Mouse (Mus musculus): ENCODE measurements around the gene Dlg5. TPM values are rescaled to one million over a fixed set of nuclear protein-coding genes. Genes with fewer than 3 reads are reported as not detected.

The Dlg5 gene
- 10 to 100 TPM; 30.9 to 42.0 (median 34.4) TPM for total RNA-seq (2022)

DNA sequence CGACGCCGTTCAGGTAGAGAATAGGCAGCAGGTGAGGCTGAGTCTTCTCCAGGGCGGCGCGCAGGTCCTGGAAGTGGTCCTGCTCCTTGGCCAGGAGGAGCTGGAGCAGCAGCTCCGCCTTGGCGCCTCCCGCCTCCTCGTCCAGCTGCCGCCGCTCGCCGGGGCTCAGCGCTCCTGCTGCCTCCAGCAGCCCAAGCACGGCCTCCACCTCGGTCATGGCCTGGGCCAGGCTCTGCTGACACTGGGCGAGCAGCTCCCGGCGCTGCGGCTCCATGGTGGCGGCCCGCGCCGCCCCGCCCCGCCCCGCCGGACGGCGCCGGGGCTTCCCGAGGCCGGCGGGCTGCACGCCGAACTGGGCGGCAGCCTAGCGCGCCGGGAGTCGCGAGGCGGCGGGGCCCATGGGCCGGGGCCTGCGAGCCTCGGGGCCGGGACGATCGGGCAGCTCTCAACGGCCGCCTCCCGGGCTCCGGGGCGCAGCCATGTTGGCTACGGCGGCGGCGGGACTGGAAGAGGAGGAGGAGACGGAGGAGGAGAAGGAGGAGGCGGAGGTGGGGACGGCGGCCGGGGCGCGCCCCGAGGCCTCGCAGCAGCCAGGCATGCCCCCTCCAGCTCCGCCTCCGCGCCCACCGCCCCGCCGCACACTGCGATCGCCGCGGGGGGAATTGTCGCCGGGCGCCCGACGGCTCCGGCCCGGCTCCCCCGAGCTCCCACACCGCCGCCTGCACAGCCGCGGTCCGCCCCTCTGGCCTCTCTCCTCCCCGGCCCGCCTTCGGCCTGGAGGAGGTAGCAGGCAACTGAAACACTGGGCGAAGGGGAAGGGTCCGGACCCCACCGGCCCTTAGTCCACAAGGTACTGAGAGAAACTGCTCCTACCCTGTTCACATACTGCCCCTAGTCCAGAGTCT, at the start of gene Dlg5:
Gene Dlg5, minus strand, starts transcription at position 744 of the 905 bp plus-strand sequence.
- DNase-seq (ENCODE audit: low spot score in 2 of 2): peak; percentile 37 to 39

DNA sequence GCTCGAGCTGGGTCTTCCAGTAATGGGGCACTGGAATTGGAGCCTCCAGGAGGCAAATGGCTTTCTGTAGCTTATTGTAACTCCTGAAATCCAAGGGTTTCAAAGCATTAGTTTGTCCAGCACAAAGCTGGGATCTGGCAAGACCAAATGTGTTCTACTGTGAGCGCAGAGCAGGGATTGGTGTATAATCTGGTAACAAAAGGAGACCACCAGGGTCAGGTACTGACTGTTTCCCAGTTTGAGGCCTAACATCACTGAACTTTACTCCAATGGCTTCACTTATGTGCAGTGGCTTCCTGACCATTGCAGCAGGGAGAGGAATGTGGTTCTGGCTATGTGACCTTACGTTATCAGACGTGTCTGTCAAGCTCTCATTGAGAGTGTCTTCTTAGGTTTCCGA, 47.9 kb upstream of the Dlg5 start:
- no peak for DNase-seq (ENCODE audit: low spot score in 2 of 2)

DNA sequence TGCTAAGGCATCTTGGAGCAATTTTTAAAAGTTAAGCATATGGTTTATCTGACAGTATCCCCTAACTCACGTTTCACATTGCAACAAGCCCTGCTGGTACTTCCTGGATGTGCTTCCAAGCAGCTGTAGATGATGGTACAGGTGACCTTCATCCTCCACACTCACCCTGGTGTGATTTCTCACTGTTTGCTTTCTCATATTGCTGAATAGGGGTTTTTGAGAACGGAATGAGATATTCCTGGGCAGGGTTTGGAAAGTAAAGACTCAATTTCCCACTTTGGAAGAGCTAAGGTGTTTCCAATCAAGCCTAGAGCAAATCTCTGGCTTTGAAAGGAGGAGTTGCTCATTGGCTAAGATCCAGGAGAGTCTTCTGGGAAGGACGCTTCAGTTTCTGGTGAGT, 47.2 kb upstream of the Dlg5 start, which contains the start of gene E330034G19Rik:
Gene E330034G19Rik, plus strand, starts transcription at position 301 of the 400 bp plus-strand sequence.
- DNase-seq (ENCODE audit: low spot score in 2 of 2): no peak

DNA sequence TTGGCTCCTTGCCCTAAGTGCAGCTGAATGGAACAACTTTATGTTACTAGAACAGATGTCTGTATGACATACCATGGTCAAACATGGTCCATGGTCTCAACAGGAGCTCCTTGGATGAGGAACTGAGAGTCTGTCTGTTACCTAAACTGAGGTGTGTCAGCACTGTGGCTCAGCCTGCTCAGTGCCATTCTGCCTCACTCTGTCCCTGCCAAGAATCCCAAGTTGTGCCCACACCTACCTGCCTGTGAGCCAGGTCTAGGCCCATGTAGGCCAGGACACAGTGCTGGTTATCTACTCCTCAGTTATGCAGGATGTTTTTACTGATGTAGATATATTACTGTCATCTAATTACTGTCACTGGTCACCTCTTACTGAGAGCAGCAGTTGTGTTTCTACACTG, 45.0 kb upstream of the Dlg5 start:
- no peak for DNase-seq (ENCODE audit: low spot score in 2 of 2)

DNA sequence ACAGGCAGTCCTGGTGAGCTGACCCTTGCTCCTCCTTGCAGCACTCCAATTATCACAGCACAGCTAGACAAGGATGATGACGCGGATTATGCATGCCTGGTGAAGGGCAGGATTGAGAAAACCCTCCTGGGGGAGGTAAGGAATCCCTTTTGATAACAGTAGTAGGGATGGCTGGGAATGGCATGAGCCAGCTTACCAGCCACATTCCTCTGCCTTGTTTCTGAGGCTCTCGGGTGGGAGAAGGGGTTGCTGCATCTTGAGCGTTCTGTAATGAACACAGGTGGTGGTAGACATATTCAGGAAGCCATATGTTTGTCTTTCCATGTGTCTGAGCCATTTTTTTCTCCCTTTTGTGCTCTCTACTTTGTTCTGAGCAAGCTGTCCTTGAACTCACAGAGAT, 40.4 kb upstream of the Dlg5 start:
- no peak for DNase-seq (ENCODE audit: low spot score in 2 of 2)

DNA sequence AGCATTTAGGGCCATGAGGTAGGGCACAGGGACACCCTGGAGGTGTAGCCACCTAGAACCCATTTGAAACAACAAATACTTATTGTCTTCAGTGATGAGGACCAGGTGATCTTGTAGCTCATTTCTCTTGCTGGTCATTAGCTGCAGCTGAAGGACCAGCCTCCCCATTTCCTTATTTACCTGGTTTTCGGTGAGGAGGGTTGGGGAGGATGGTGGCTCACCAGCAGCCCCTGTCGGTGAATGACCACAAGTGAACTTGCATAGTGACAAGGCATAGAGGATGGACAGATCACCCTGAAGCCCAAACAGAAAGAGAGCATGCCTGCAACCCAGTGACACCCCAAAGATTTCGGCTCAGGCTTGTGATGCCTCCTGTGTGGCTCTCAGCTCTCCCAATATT, 36.6 kb upstream of the Dlg5 start:
- no peak for DNase-seq (ENCODE audit: low spot score in 2 of 2)

DNA sequence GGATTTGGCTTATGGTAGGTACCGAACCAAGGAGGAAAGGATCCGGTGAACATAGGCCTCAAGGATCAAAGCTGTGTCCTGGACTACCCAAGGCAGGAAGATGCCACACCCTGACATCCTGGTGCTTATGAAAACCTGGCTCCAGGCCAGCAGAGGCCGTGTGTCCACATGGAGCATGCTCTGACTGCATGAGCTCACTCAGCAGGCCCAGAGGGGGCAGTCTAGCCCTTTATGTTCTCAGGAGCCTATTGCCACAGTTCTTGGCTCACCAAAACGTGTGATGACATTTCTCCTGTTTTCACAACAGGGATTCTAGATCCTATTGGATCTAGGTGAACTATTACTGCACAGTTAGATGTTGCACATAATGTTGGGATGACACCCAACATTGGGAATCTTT, 35.6 kb upstream of the Dlg5 start:
- DNase-seq (ENCODE audit: low spot score in 2 of 2): no peak

DNA sequence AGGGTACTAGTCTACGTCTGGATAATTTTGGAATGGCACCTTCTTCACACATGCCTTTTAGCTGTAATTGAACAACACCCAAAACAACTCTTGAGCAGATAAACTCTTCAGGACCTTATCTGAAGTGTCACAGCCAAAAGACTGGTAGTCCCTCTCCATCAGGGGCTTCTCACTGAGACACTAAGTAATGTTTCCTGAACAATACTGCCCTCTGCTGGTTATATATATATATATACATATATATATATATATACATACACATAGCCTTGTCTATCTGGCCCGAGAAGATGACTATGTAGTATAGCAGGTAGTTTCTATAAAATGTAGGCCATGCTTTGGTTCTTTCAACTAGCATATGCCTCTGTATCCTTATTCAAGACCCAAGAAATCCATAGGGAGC, 29.8 kb upstream of the Dlg5 start:
- no peak for DNase-seq (ENCODE audit: low spot score in 2 of 2)

DNA sequence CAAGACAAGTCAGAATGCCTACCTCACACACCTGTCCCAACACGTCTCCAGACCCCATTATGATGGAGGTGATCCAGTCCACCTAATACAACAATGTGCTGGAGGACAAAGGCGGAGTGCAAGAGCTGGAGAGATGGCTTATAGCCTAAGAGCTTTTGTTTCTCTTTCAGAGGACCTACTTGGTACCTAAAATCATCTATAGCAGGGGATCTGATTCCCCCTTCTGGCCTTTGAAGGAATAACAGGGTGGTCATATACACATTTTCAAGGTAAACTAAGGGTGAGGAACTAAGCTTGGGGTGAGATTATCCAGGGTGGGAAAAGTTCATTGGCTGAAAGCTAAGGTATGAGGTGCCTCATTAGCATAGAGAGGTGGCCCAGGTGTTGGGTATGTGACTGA, 27.9 kb upstream of the Dlg5 start:
- DNase-seq (ENCODE audit: low spot score in 2 of 2): no peak

DNA sequence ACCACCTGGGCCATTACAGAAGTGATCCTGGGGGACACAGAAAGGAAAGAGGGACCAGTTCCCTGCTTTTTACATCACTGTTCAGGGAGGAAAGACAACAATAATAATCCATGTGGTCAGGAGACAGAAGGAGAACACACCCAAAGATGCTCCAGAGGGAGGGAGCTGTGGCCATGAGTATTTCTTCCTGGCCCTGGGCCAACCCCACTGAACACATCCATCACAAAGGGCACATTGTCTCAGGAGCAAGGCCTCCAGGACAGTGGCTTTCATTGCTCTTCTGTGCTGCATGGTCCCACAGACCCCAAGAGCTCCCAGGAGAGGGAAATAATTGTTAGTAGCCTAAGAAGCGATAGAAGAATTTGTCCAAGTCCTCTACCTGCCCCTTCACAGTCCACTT, 23.9 kb upstream of the Dlg5 start:
- DNase-seq (ENCODE audit: low spot score in 2 of 2): no peak

DNA sequence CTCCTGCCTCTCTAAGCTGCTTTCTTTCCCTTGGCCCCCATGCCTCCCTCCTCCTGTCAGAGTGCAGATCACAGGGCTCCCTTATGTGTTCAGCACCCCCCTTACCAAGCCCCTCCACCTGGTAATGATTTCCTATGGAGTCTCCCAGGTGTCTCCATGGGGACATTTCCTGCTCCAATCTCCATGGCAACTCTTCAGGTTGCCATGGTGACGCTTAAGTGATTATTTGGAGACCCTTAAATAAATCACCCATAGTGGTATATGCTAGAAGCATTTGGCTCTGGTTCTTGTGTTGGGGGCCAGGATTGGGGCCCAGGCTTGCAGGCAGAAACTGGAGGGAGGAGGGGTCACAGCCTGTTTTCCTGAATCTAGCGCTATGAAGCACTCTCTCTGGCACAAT, 17.2 kb upstream of the Dlg5 start:
- no peak for DNase-seq (ENCODE audit: low spot score in 2 of 2)

DNA sequence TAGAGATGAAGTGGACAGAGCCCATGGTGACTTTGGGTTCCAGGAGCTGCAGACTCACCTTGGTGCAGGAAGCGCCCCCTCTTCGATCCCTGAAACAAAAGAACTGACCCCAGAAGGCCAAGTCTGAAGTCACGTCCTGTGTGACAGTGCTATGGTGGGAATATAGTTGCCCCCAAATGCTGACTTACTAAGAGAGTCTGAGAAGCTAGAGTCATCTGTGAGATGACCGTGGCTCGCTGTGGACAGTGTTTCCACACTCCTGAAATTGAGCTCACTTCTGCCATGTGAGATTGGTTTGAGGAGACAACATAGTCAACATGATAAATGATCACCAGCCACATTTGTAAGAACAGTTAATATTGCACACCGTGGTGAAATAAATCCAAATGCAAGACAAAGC, 16.7 kb upstream of the Dlg5 start:
- no peak for DNase-seq (ENCODE audit: low spot score in 2 of 2)

DNA sequence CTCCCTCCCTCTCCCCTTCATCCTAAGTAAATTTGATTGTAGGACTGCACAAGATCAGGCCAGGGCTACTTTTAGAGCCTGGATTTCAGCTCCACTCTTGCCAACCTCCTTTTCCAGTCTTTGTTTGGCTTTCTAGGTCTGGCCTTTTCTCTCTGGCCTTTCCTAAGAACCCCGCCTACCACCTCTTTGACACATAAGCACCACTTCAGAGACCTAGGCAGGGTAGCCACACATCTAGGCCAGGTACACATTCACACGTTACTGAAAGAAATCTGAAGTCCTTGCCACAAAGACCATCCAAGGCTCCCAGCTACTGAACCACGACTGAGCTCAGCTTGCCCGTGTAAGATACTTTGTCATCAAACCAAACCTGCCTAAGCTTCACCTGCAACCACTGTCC, 14.7 kb upstream of the Dlg5 start:
- no peak for DNase-seq (ENCODE audit: low spot score in 2 of 2)

DNA sequence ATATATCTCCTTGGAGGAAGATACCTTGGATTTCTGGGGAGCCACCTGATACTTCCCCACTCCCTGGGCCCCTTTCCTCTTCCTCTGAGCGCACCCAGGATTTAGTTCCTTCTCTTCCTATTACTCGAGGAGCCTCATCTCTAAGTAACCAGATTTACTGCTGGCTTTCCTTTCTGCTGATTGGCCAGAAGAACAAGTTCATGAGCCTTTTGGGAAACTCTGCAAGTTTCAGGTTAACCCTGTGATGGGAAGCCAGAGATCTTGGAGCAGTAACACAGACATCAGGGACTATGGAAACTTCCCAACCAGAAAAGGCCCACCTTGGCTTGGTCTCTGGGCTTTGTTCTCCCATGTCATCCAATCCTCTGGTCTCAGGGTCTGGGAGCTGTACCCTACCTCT, 10.2 kb upstream of the Dlg5 start:
- DNase-seq (ENCODE audit: low spot score in 2 of 2): no peak

DNA sequence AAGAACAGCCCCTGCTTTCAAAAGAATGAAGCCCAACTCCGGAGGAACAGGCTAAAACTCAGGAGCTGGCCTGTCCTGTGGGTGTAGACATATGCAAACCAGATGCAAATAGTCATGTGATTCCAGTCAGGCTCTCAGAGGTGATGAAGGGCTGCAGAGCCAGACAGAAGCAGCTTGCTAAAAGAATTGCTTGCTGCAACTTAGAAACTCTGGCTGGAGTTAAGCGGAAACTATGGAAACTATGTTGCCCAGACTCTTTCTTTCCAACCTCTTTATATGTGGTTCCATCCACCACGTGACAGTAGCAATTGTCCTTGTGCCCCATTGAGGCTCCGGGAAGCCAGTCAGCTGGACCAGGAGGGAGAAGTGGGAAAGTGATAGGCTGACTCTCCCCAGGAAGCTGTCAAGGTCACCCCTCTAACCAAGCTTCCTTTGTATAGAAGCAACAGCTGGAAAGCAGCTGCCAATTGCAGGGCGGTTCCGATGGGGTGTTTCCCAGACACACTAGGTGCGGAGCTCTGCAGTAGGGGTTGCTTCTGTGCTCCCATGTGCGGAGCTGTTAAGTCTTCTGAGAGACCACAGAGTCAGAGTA, 8.0 kb upstream of the Dlg5 start:
- DNase-seq (ENCODE audit: low spot score in 2 of 2): no peak

DNA sequence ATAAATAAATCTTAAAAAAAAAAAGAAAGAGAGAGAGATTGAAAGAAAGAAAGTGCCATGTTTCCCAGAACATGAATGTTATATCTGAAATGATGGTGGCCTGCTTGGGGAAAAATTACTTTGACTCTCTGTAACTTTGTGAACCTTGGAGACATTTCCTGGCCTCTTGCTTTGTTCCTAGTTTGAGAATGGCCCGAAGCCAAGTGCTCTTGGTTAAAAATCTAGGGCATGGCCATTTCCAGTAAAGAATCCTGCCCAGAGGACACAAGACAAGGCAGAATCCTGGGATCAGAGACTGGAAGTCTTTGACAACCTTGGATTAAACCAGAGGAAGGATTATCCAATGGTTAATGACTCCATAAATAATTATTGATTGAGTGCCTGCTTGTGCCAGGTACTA, 5.6 kb upstream of the Dlg5 start:
- no peak for DNase-seq (ENCODE audit: low spot score in 2 of 2)

DNA sequence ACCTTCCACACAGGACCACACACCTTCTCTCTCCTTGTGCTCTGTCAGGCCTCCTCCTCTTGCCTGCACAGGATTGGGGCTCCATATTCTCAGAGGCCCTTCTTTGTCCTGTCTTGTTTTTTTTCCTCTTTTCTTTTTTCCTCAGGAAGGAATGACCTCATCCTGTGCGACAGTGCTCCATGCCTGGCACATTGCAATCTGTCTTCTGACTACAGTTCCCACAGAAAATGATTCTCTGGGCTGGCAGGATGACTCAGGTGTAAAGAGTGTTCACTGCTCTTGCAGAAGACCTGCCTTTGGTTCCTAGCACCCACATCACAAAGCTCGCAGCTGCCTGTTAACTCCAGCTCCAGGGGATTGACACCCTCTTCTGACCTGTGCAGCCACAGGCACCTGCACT, 4.2 kb upstream of the Dlg5 start:
- no peak for DNase-seq (ENCODE audit: low spot score in 2 of 2)

DNA sequence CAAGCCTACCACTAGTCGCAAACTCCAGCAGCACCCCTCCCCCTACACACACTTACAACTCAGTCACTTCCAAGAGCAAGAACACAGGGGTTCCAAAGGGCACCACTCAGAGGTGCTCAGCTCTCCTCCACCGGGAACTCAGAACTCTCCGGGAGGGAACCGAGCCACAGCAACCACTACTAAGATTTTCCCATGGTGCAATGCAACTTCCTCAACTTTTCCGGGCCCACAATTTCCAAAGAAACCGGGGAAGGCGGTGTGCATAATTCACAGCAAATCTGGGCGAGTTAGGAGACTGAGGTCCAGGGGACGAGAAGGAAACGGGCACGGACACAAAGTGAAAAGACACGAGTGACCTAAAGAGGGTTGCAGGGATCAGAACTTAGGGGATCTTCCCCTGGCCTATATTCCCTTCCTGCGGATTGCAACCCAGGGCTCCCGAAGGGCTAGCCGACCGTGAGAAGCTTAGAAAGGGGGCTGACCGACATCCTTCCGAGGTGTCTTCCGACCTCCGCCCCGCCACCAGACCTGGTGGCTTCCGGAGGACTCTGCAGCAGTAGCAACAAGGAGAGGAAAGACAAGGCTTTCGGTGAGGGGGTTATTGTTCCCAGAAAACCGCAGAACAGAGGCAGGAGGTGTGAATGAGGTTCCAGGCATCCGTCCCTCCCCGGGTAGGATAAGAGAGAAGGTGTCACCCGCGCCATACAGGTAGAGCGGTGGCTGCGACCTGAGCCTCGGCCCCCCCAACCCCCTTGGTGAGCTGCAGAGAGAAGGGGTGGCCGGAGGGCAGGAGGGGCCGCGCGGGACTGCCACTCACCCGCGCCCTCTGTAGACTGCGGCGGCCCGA, 1.2 kb downstream of the Dlg5 start:
- DNase-seq (ENCODE audit: low spot score in 2 of 2): peak in 1 of 2 experiments; percentile 28

DNA sequence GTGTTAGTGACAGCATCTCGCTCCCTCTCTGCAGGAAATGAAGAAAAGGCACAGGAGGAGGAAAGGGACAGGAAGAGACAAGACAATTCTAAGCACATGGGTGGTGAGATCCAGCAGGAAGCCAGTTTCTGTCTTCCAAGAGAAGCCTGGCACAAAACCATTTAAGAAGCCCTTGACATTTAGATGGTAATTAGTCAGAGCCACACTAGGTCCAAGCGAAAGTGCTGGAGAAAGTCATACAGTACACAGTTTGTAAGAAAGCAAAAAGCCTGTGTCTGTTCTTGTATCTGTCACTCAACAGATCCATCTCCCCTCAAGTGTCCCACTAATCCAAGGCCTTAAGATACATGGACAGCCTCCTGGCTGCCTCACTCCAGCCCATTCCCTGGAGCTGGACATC, 3.7 kb downstream of the Dlg5 start:
- no peak for DNase-seq (ENCODE audit: low spot score in 2 of 2)

DNA sequence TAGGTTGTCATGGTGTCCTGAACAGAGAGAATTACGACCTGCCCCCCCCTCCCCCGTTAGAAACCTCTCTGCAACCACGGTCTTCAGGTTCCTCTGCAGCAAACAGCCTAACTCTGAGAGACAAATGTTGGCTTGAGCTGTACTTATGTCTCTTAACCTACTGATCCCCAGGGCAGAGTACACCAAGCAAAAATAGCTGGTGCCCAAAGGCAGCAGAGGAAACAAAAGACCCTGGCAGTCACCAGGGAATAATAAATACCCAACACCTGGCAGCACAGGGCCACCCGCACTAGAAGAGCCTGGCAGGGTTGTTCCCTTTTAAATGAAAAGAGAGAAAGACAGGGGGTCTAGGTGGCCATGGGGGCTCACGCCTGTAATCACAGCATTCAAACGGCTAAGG, 4.9 kb downstream of the Dlg5 start:
- DNase-seq (ENCODE audit: low spot score in 2 of 2): no peak

DNA sequence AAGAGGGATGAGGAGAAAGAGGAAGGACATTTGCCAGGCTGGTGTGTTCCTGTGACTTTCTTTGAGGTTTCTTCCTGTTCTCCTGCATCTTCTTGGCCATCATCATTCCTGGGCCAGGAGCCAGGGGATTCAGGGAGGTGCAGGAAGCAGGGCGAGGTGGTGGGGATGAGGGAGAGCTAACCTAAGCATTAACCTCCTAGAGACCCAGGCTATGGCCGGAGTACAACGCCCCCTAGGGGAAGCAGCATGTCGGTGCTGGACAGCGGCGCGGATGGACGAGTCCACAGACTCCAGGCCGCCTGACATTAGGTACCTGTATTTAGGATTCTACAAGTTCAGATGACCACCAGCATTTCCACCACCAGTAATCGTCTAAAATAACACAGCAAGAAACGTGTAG, 6.1 kb downstream of the Dlg5 start:
- no peak for DNase-seq (ENCODE audit: low spot score in 2 of 2)

DNA sequence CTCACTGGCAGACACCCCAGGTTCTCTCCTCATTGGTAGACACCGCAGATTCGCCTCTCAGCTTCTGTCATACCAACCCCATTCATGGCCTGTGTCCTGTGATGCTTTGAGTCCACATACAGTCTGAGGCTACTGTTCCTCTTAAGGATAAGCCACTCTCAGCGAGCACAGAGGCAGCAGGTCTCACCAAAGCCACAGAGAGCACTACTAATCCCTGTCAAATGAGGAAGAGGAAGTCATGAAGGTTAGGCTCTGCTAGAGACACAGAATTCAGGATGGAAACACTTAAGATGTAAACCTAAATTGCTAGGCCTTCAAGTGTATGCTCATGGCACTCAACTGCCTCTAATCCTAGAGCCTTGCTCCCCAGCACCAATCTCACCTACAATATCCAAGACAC, 9.8 kb downstream of the Dlg5 start:
- DNase-seq (ENCODE audit: low spot score in 2 of 2): no peak
